Mouse (Mus musculus) G1E (cell line): ENCODE data around the gene Hsp90ab1.

Experiments
- CTCF ChIP-seq: IDR thresholded peaks from 2 replicates; pipeline ENCODE4 v1.5.1; 2012; ENCODE audit warnings: low read depth, low read length, inconsistent platforms, mixed read lengths
- GATA1 ChIP-seq: IDR thresholded peaks from 2 replicates; pipeline ENCODE4 v1.6.1; 2012; ENCODE audit warnings: borderline replicate concordance, low read length, inconsistent platforms, mixed read lengths
- GATA2 ChIP-seq: IDR thresholded peaks from 2 replicates; pipeline ENCODE4 v1.6.1; 2012; ENCODE audit warnings: low read depth, low read length, inconsistent platforms, borderline replicate concordance
- POLR2AphosphoS5 ChIP-seq: IDR thresholded peaks from 2 replicates; pipeline ENCODE4 v1.6.1; 2012; ENCODE audit warnings: low read depth, low read length, inconsistent platforms; ENCODE audit not compliant: insufficient replicate concordance
- TAL1 ChIP-seq: conservative IDR thresholded peaks from 2 replicates; pipeline ENCODE4 v1.6.1; 2012; ENCODE audit warnings: low read depth, low read length, inconsistent platforms, mixed read lengths

- TF ChIP-seq CTCF (no peak), POLR2AphosphoS5 (no peak), GATA2 (no peak), TAL1 (no peak), GATA1 (no peak)
Measured at GRCm38 (mm10) chr17:45538394-45538793, 34.7 kb downstream of the Hsp90ab1 start.
